In the genomic region with DNA sequence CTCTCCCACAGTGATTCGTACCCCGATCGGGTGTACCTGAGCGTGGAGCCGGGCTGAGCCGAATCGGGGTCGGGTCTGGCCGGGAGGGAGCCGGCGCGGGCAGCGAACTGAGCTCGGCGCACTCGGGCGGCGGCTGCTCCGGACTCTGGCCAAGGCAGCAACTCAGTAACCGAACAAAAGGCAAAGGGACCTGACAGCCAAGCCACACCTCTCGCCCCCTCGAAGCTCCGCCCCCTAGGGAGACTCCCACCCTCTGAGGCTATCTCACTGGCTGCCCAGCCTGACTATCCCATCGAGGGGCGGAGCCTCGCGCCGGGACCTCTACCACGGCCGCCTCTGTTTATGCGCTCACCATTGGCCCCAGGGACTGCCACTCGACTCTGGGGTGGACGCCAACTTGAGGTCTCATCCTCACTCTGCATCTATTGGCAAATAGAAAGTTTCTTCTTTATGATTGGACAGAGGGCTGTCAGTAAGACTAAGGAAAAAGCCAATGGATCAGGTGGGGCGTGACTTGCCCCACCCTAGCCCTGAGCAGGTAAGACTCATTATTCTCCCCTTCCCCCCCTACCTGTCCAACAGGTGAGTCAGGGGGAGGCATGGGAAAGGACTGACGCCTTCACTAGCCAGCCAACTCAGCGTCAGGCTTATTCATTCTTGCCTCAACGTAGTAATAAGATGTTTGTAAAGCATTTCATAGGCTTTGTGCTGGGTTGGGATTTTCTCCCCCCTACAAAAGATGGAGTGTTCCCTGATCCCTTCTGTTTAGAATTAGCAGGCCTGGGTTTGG, we compare ENCODE assay signal across 8 mouse cellular contexts. TPM values are rescaled to one million over a fixed set of nuclear protein-coding genes. Genes with fewer than 3 reads are reported as not detected.
A peak's percentile ranks its signal among the peaks of the same experiment; 100 is the strongest.
DNase-seq lines count a peak whose midpoint lies in the region; ATAC-seq lines count a peak whose summit lies in the region.

A gene (minus strand): TSS at position 164 of the 790 bp plus-strand sequence.

- WGBS in hindbrain, embryonic 12.5 days = under 1% methylated on average over 37 of the region's 37 CpGs

- no peaks in the 10 kb centered on the region for H3K9me3 ChIP-seq in hindbrain, embryonic 12.5 days (replicated peaks)

- H3K4me2 ChIP-seq in hindbrain, embryonic 12.5 days (replicated peaks) = peak within 1 kb of the TSS; percentile 54

- peak; percentile 98 for ATAC-seq in hindbrain, embryonic 12.5 days (ENCODE audit: low FRiP score)

- peak within 1 kb of the TSS; percentile 80 for H3K27ac ChIP-seq in hindbrain, embryonic 12.5 days

- peaks cover 23% of the 10 kb centered on the region for H3K4me1 ChIP-seq in hindbrain, embryonic 12.5 days

- H3K9ac ChIP-seq in hindbrain, embryonic 12.5 days = peak within 1 kb of the TSS; percentile 75

- peak within 1 kb of the TSS; percentile 58 for H3K4me3 ChIP-seq in hindbrain, embryonic 12.5 days

- peak; percentile 100 for DNase-seq in NIH3T3 (ENCODE audit: low read depth)
- peak; percentile 100 for DNase-seq in cerebellum, postnatal 10 days
- peak; percentile 100 for DNase-seq in frontal cortex, postnatal 10 days (ENCODE audit: low spot score in 2 of 2)
- peak; percentile 99 to 100 for DNase-seq in layer of hippocampus, postnatal 14 days (ENCODE audit: low spot score in 2 of 2)
- peak; percentile 100 for DNase-seq in lung, postnatal 14 days
- DNase-seq in retina, adult 2 months (ENCODE audit: low read depth, low spot score) = peak; percentile 93
- peak; percentile 97 for DNase-seq in thymus, postnatal 36 days

- peaks cover 21% of the 10 kb centered on the region for H3K27me3 ChIP-seq in hindbrain, embryonic 12.5 days

- no peaks in the 10 kb centered on the region for H3K36me3 ChIP-seq in hindbrain, embryonic 12.5 days

RNA-seq across cellular contexts. Expression of the gene that starts here (rescaled TPM):
- 64.0 and 64.6 TPM in 2 replicates for polyA plus RNA-seq in hindbrain, embryonic 12.5 days (2016; fragmentation: Nextera tagmentation; extraction: Ambion mirVana)
- total RNA-seq in layer of hippocampus, postnatal 14 days (2021) = 10 to 100 TPM; 40.8 to 43.0 TPM

Comparison
In these comparisons a context has a peak if more than half of its experiments do, and no peak if none do; other contexts are left out.
1. Peak in every context shown above with its lines: DNase-seq, ATAC-seq, H3K4me3 ChIP-seq and H3K27ac ChIP-seq.